Mouse (Mus musculus): Measurements from ENCODE around the gene Exosc7. TPM values are rescaled to one million over a fixed set of nuclear protein-coding genes. Genes with fewer than 3 reads are reported as not detected.

Exosc7 gene
- polyA plus RNA-seq (2016; fragmentation: Nextera tagmentation; extraction: Ambion mirVana), result 120 and 148 TPM in 2 replicates

GRCm38 (mm10) chr9:123112805-123113521, at the start of gene Exosc7, which contains the start of gene Zdhhc3:
TSS of gene Exosc7 (plus strand) at chr9:123113215.
TSS of gene Zdhhc3 (minus strand) at chr9:123113205.
- H3K4me1 ChIP-seq, result peaks cover 24% of the 10 kb centered on the region
- under 1% methylated on average over 79 of the region's 79 CpGs for WGBS
- H3K9me3 ChIP-seq (replicated peaks), result no peaks in the 10 kb centered on the region
- no peaks in the 10 kb centered on the region for H3K27me3 ChIP-seq (ENCODE audit: low read depth, poor library complexity, severe bottlenecking)
- peaks cover 41% of the 10 kb centered on the region for H3K36me3 ChIP-seq
- peak within 1 kb of the TSS; percentile 96 for H3K27ac ChIP-seq
- peak; percentile 91 for DNase-seq (ENCODE audit: low spot score)
- peak within 1 kb of the TSS; percentile 90 for H3K4me3 ChIP-seq

- peaks cover 96% of the 10 kb centered on the region for H3K36me3 ChIP-seq
- no peaks in the 10 kb centered on the region for H3K4me1 ChIP-seq
- no peaks in the 10 kb centered on the region for H3K9me3 ChIP-seq (replicated peaks)
- no peaks in the 10 kb centered on the region for H3K27me3 ChIP-seq (ENCODE audit: low read depth, poor library complexity, severe bottlenecking)
- no peak overlapping the region for H3K4me3 ChIP-seq
- no peak overlapping the region for H3K27ac ChIP-seq
- 92% methylated on average over 5 of the region's 5 CpGs for WGBS
- DNase-seq (ENCODE audit: low spot score), result no peak
Measured at GRCm38 (mm10) chr9:123079149-123079548, 33.9 kb upstream of the Exosc7 start.

GRCm38 (mm10) chr9:123080355-123080754, 32.7 kb upstream of the Exosc7 start:
- H3K27me3 ChIP-seq (ENCODE audit: low read depth, poor library complexity, severe bottlenecking), result no peaks in the 10 kb centered on the region
- DNase-seq (ENCODE audit: low spot score), result no peak
- H3K9me3 ChIP-seq (replicated peaks), result no peaks in the 10 kb centered on the region
- no peaks in the 10 kb centered on the region for H3K4me1 ChIP-seq
- H3K36me3 ChIP-seq, result peaks cover 97% of the 10 kb centered on the region
- H3K27ac ChIP-seq, result no peak overlapping the region
- WGBS, result 92% methylated on average over 7 of the region's 7 CpGs
- H3K4me3 ChIP-seq, result no peak overlapping the region

GRCm38 (mm10) chr9:123080796-123081195, 32.2 kb upstream of the Exosc7 start:
- Histone ChIP-seq H3K36me3 (peaks cover 97% of the 10 kb centered on the region), H3K27me3 (ENCODE audit: low read depth, poor library complexity, severe bottlenecking) (no peaks in the 10 kb centered on the region), H3K9me3 (replicated peaks) (no peaks in the 10 kb centered on the region), H3K27ac (no peak overlapping the region), H3K4me3 (no peak overlapping the region), H3K4me1 (no peaks in the 10 kb centered on the region)
- 86% methylated on average over 1 of the region's 1 CpGs for WGBS
- DNase-seq (ENCODE audit: low spot score), result no peak

GRCm38 (mm10) chr9:123085373-123085772, 27.6 kb upstream of the Exosc7 start:
- H3K36me3 ChIP-seq, result peaks cover 99% of the 10 kb centered on the region
- WGBS, result 90% methylated on average over 1 of the region's 1 CpGs

GRCm38 (mm10) chr9:123087558-123087957, 25.5 kb upstream of the Exosc7 start:
- Histone ChIP-seq H3K9me3 (replicated peaks) (no peaks in the 10 kb centered on the region), H3K27me3 (ENCODE audit: low read depth, poor library complexity, severe bottlenecking) (no peaks in the 10 kb centered on the region), H3K4me3 (no peak overlapping the region), H3K36me3 (peaks cover 98% of the 10 kb centered on the region), H3K4me1 (no peaks in the 10 kb centered on the region), H3K27ac (no peak overlapping the region)
- 82% methylated on average over 3 of the region's 3 CpGs for WGBS
- DNase-seq (ENCODE audit: low spot score), result no peak

More at GRCm38 (mm10) chr9:123085373-123085772, 27.6 kb upstream of the Exosc7 start:
- Histone ChIP-seq H3K4me3 (no peak overlapping the region), H3K27ac (no peak overlapping the region), H3K27me3 (ENCODE audit: low read depth, poor library complexity, severe bottlenecking) (no peaks in the 10 kb centered on the region), H3K4me1 (no peaks in the 10 kb centered on the region), H3K9me3 (replicated peaks) (no peaks in the 10 kb centered on the region)
- no peak for DNase-seq (ENCODE audit: low spot score)

- no peaks in the 10 kb centered on the region for H3K9me3 ChIP-seq (replicated peaks)
- DNase-seq (ENCODE audit: low spot score), result no peak
- no peak overlapping the region for H3K4me3 ChIP-seq
- no peaks in the 10 kb centered on the region for H3K27me3 ChIP-seq (ENCODE audit: low read depth, poor library complexity, severe bottlenecking)
- H3K36me3 ChIP-seq, result peaks cover 97% of the 10 kb centered on the region
- 93% methylated on average over 4 of the region's 4 CpGs for WGBS
- H3K27ac ChIP-seq, result no peak overlapping the region
- no peaks in the 10 kb centered on the region for H3K4me1 ChIP-seq
Measured at GRCm38 (mm10) chr9:123090844-123091243, 22.2 kb upstream of the Exosc7 start.

GRCm38 (mm10) chr9:123099631-123100455, 13.2 kb upstream of the Exosc7 start:
- Histone ChIP-seq H3K27ac (no peak overlapping the region), H3K9me3 (replicated peaks) (no peaks in the 10 kb centered on the region), H3K36me3 (peaks cover 79% of the 10 kb centered on the region), H3K4me1 (no peaks in the 10 kb centered on the region), H3K4me3 (no peak overlapping the region), H3K27me3 (ENCODE audit: low read depth, poor library complexity, severe bottlenecking) (no peaks in the 10 kb centered on the region)
- DNase-seq (ENCODE audit: low spot score), result no peak
- WGBS, result 96% methylated on average over 16 of the region's 16 CpGs

- no peak overlapping the region for H3K27ac ChIP-seq
- H3K27me3 ChIP-seq (ENCODE audit: low read depth, poor library complexity, severe bottlenecking), result no peaks in the 10 kb centered on the region
- H3K4me1 ChIP-seq, result no peaks in the 10 kb centered on the region
- no peak for DNase-seq (ENCODE audit: low spot score)
- H3K4me3 ChIP-seq, result no peak overlapping the region
- no peaks in the 10 kb centered on the region for H3K9me3 ChIP-seq (replicated peaks)
- H3K36me3 ChIP-seq, result peaks cover 58% of the 10 kb centered on the region
Measured at GRCm38 (mm10) chr9:123103425-123103824, 9.6 kb upstream of the Exosc7 start.

- no peaks in the 10 kb centered on the region for H3K4me1 ChIP-seq
- DNase-seq (ENCODE audit: low spot score), result no peak
- no peaks in the 10 kb centered on the region for H3K9me3 ChIP-seq (replicated peaks)
- no peak overlapping the region for H3K27ac ChIP-seq
- H3K4me3 ChIP-seq, result no peak overlapping the region
- no peaks in the 10 kb centered on the region for H3K27me3 ChIP-seq (ENCODE audit: low read depth, poor library complexity, severe bottlenecking)
- H3K36me3 ChIP-seq, result peaks cover 58% of the 10 kb centered on the region
Measured at GRCm38 (mm10) chr9:123104362-123104761, 8.7 kb upstream of the Exosc7 start.

- WGBS, result 92% methylated on average over 4 of the region's 4 CpGs
- no peaks in the 10 kb centered on the region for H3K9me3 ChIP-seq (replicated peaks)
Measured at GRCm38 (mm10) chr9:123107186-123107585, 5.8 kb upstream of the Exosc7 start.

GRCm38 (mm10) chr9:123109188-123109587, 3.8 kb upstream of the Exosc7 start:
- DNase-seq (ENCODE audit: low spot score), result no peak
- Histone ChIP-seq H3K4me1 (peaks cover 23% of the 10 kb centered on the region), H3K27ac (no peak overlapping the region), H3K4me3 (no peak overlapping the region), H3K36me3 (peaks cover 31% of the 10 kb centered on the region), H3K9me3 (replicated peaks) (no peaks in the 10 kb centered on the region), H3K27me3 (ENCODE audit: low read depth, poor library complexity, severe bottlenecking) (no peaks in the 10 kb centered on the region)
- WGBS, result 89% methylated on average over 7 of the region's 7 CpGs

More at GRCm38 (mm10) chr9:123107186-123107585, 5.8 kb upstream of the Exosc7 start:
- H3K4me1 ChIP-seq, result peaks cover 12% of the 10 kb centered on the region
- no peak for DNase-seq (ENCODE audit: low spot score)
- H3K36me3 ChIP-seq, result peaks cover 42% of the 10 kb centered on the region
- no peaks in the 10 kb centered on the region for H3K27me3 ChIP-seq (ENCODE audit: low read depth, poor library complexity, severe bottlenecking)
- no peak overlapping the region for H3K4me3 ChIP-seq
- no peak overlapping the region for H3K27ac ChIP-seq

- 68% methylated on average over 8 of the region's 8 CpGs for WGBS
- Histone ChIP-seq H3K27me3 (ENCODE audit: low read depth, poor library complexity, severe bottlenecking) (no peaks in the 10 kb centered on the region), H3K27ac (0 out of 2 replicates have a peak overlapping the region, but pooled peaks have one; percentile 96), H3K36me3 (peaks cover 35% of the 10 kb centered on the region), H3K4me1 (peaks cover 24% of the 10 kb centered on the region), H3K9me3 (replicated peaks) (no peaks in the 10 kb centered on the region), H3K4me3 (peak overlapping the region; percentile 90)
- no peak for DNase-seq (ENCODE audit: low spot score)
Measured at GRCm38 (mm10) chr9:123111751-123112221, 1.2 kb upstream of the Exosc7 start.

Data from limb, embryonic 10.5 days (tissue).